Mouse (Mus musculus) embryonic facial prominence, embryonic 12.5 days (tissue): Measurements from ENCODE around the gene Uspl1. TPM values are rescaled to one million over a fixed set of nuclear protein-coding genes. Genes with fewer than 3 reads are reported as not detected.

ENCODE experiments used
- ATAC-seq: fragments of 200-750 bp; cut with Nextera tagmentation; 2 replicates; pipeline ENCODE4 v1.8.0; 2017; ENCODE audit not compliant: insufficient number of reproducible peaks, insufficient read depth, low FRiP score, low TSS enrichment
- H3K27ac ChIP-seq: fragments of 300-500 bp; sonication (generic); 2 replicates; pipeline ENCODE4 v1.5.1; 2016; ENCODE audit warnings: mild to moderate bottlenecking
- H3K27me3 ChIP-seq: fragments of 300-500 bp; sonication (generic); 2 replicates; pipeline ENCODE4 v1.6.1; 2016; ENCODE audit warnings: mild to moderate bottlenecking, moderate library complexity
- H3K36me3 ChIP-seq: fragments of 300-500 bp; sonication (generic); 2 replicates; pipeline ENCODE4 v1.6.1; 2016; ENCODE audit warnings: mild to moderate bottlenecking
- H3K4me1 ChIP-seq: fragments of 300-500 bp; sonication (generic); 2 replicates; pipeline ENCODE4 v1.6.1; 2016
- H3K4me2 ChIP-seq: fragments of 300-500 bp; sonication (generic); replicated peaks from 2 replicates; pipeline ENCODE4 v1.6.1; 2016; ENCODE audit warnings: mild to moderate bottlenecking, moderate library complexity
- H3K4me3 ChIP-seq: fragments of 300-500 bp; sonication (generic); 2 replicates; pipeline ENCODE4 v1.5.1; 2016; ENCODE audit warnings: mild to moderate bottlenecking
- H3K9ac ChIP-seq: fragments of 300-500 bp; sonication (generic); 2 replicates; pipeline ENCODE4 v1.6.1; 2016; ENCODE audit warnings: mild to moderate bottlenecking, moderate library complexity
- H3K9me3 ChIP-seq: fragments of 300-500 bp; sonication (generic); 2 replicates; pipeline ENCODE4 v1.6.1; 2016; ENCODE audit warnings: mild to moderate bottlenecking, moderate library complexity
- WGBS: fragments of 180-500 bp; shearing (Covaris S2); methylation state at CpG from one replicate; pipeline ENCODE4 v1.1.7; 2016; 5-methylcytosine and 5-hydroxymethylcytosine counted together
- polyA plus RNA-seq: library from polyadenylated mRNA; unstranded; fragments of >200 nt; fragmentation: Nextera tagmentation; extraction: Ambion mirVana; gene quantifications from 2 replicates; pipeline ENCODE4 v1.2.1, GENCODE M21; 2016

The Uspl1 gene
- polyA plus RNA-seq, 1 experiment from 2014 or later: 63.9 TPM

GRCm38 (mm10) chr5:149170841-149171588, 13.1 kb upstream of the Uspl1 start:
- Histone ChIP-seq H3K4me3 (no peak overlapping the region), H3K27ac (no peak overlapping the region), H3K4me1 (no peaks in the 10 kb centered on the region), H3K4me2 (no peak overlapping the region), H3K27me3 (no peaks in the 10 kb centered on the region), H3K36me3 (no peaks in the 10 kb centered on the region), H3K9ac (no peak overlapping the region), H3K9me3 (no peaks in the 10 kb centered on the region)
- WGBS: 41% methylated on average over 8 of the region's 8 CpGs
- no peak for ATAC-seq

- H3K4me3 ChIP-seq: no peak overlapping the region
- no peaks in the 10 kb centered on the region for H3K36me3 ChIP-seq
- no peak overlapping the region for H3K4me2 ChIP-seq
- H3K9ac ChIP-seq: no peak overlapping the region
- no peak overlapping the region for H3K27ac ChIP-seq
- ATAC-seq: no peak
- no peaks in the 10 kb centered on the region for H3K9me3 ChIP-seq
- 66% methylated on average over 10 of the region's 10 CpGs for WGBS
- no peaks in the 10 kb centered on the region for H3K4me1 ChIP-seq
- no peaks in the 10 kb centered on the region for H3K27me3 ChIP-seq
These were observed 11.9 kb upstream of the Uspl1 start for GRCm38 (mm10) chr5:149172246-149172645.

GRCm38 (mm10) chr5:149174527-149174926, 9.6 kb upstream of the Uspl1 start:
- ATAC-seq: no peak
- Histone ChIP-seq H3K9me3 (no peaks in the 10 kb centered on the region), H3K36me3 (no peaks in the 10 kb centered on the region), H3K27ac (no peak overlapping the region), H3K9ac (no peak overlapping the region), H3K4me2 (no peak overlapping the region), H3K27me3 (no peaks in the 10 kb centered on the region), H3K4me3 (no peak overlapping the region), H3K4me1 (peaks cover 6% of the 10 kb centered on the region; the same call in 1 of the 2 replicates)
- WGBS: 85% methylated on average over 7 of the region's 7 CpGs

- no peak overlapping the region for H3K27ac ChIP-seq
- H3K36me3 ChIP-seq: no peaks in the 10 kb centered on the region
- H3K4me2 ChIP-seq: no peak overlapping the region
- 87% methylated on average over 6 of the region's 6 CpGs for WGBS
- no peak for ATAC-seq
- H3K27me3 ChIP-seq: no peaks in the 10 kb centered on the region
- no peak overlapping the region for H3K9ac ChIP-seq
- no peaks in the 10 kb centered on the region for H3K9me3 ChIP-seq
- H3K4me3 ChIP-seq: no peak overlapping the region
- peaks cover 6% of the 10 kb centered on the region; the same call in 1 of the 2 replicates for H3K4me1 ChIP-seq
These were observed 8.4 kb upstream of the Uspl1 start for GRCm38 (mm10) chr5:149175736-149176135.

GRCm38 (mm10) chr5:149178095-149178494, 6.1 kb upstream of the Uspl1 start:
- H3K9me3 ChIP-seq: no peaks in the 10 kb centered on the region
- H3K4me1 ChIP-seq: peaks cover 11% of the 10 kb centered on the region
- ATAC-seq: no peak
- no peak overlapping the region for H3K4me2 ChIP-seq
- no peak overlapping the region for H3K4me3 ChIP-seq
- H3K36me3 ChIP-seq: no peaks in the 10 kb centered on the region
- no peak overlapping the region for H3K27ac ChIP-seq
- H3K27me3 ChIP-seq: no peaks in the 10 kb centered on the region
- WGBS: 57% methylated on average over 5 of the region's 5 CpGs
- H3K9ac ChIP-seq: no peak overlapping the region

- Histone ChIP-seq H3K4me2 (no peak overlapping the region), H3K4me1 (peaks cover 11% of the 10 kb centered on the region), H3K9ac (no peak overlapping the region), H3K27ac (no peak overlapping the region), H3K9me3 (no peaks in the 10 kb centered on the region), H3K4me3 (no peak overlapping the region), H3K27me3 (no peaks in the 10 kb centered on the region), H3K36me3 (no peaks in the 10 kb centered on the region)
- no peak for ATAC-seq
- WGBS: 84% methylated on average over 3 of the region's 3 CpGs
These were observed 4.3 kb upstream of the Uspl1 start for GRCm38 (mm10) chr5:149179826-149180225.

GRCm38 (mm10) chr5:149182186-149182870, 1.8 kb upstream of the Uspl1 start:
- no peaks in the 10 kb centered on the region for H3K27me3 ChIP-seq
- no peak overlapping the region for H3K27ac ChIP-seq
- no peak for ATAC-seq
- no peaks in the 10 kb centered on the region for H3K36me3 ChIP-seq
- WGBS: 82% methylated on average over 5 of the region's 5 CpGs
- no peak overlapping the region for H3K4me2 ChIP-seq
- no peak overlapping the region for H3K9ac ChIP-seq
- no peak overlapping the region for H3K4me3 ChIP-seq
- H3K9me3 ChIP-seq: no peaks in the 10 kb centered on the region
- H3K4me1 ChIP-seq: peaks cover 27% of the 10 kb centered on the region

GRCm38 (mm10) chr5:149183122-149183521, 1.0 kb upstream of the Uspl1 start:
- peak overlapping the region; percentile 48 for H3K4me2 ChIP-seq
- peak overlapping the region; percentile 97; the same call in 1 of the 2 replicates for H3K27ac ChIP-seq
- no peak for ATAC-seq
- no peaks in the 10 kb centered on the region for H3K9me3 ChIP-seq
- 59% methylated on average over 1 of the region's 1 CpGs for WGBS
- no peaks in the 10 kb centered on the region for H3K36me3 ChIP-seq
- no peak overlapping the region for H3K9ac ChIP-seq
- peak overlapping the region; percentile 62 for H3K4me3 ChIP-seq
- no peaks in the 10 kb centered on the region for H3K27me3 ChIP-seq
- H3K4me1 ChIP-seq: peaks cover 22% of the 10 kb centered on the region

- no peaks in the 10 kb centered on the region for H3K9me3 ChIP-seq
- no peaks in the 10 kb centered on the region for H3K27me3 ChIP-seq
- WGBS: under 1% methylated on average over 13 of the region's 13 CpGs
- peaks cover 21% of the 10 kb centered on the region for H3K4me1 ChIP-seq
- ATAC-seq: peak; percentile 61; the same call in 1 of the 2 replicates
- H3K4me2 ChIP-seq: peak overlapping the region; percentile 48
- peak overlapping the region; percentile 62 for H3K4me3 ChIP-seq
- peak overlapping the region; percentile 75 for H3K9ac ChIP-seq
- peak overlapping the region; percentile 97 for H3K27ac ChIP-seq
- H3K36me3 ChIP-seq: no peaks in the 10 kb centered on the region
These were observed 438 bp upstream of the Uspl1 start for GRCm38 (mm10) chr5:149183721-149184103.

- ATAC-seq: peak; percentile 1; the same call in 1 of the 2 replicates
- peaks cover 10% of the 10 kb centered on the region for H3K36me3 ChIP-seq
These were observed 665 bp downstream of the Uspl1 start for GRCm38 (mm10) chr5:149184844-149185186.

GRCm38 (mm10) chr5:149185806-149186205, 1.7 kb downstream of the Uspl1 start:
- Histone ChIP-seq H3K4me3 (peak overlapping the region; percentile 62), H3K4me2 (peak overlapping the region; percentile 79), H3K36me3 (peaks cover 19% of the 10 kb centered on the region), H3K27ac (no peak overlapping the region), H3K9me3 (no peaks in the 10 kb centered on the region), H3K4me1 (peaks cover 21% of the 10 kb centered on the region), H3K27me3 (no peaks in the 10 kb centered on the region), H3K9ac (peak overlapping the region; percentile 71; the same call in 1 of the 2 replicates)
- ATAC-seq: no peak
- 74% methylated on average over 3 of the region's 3 CpGs for WGBS

More at GRCm38 (mm10) chr5:149184844-149185186, 665 bp downstream of the Uspl1 start:
- Histone ChIP-seq H3K4me1 (peaks cover 21% of the 10 kb centered on the region), H3K9ac (peak overlapping the region; percentile 71), H3K27me3 (no peaks in the 10 kb centered on the region), H3K9me3 (no peaks in the 10 kb centered on the region), H3K4me3 (peak overlapping the region; percentile 62), H3K4me2 (peak overlapping the region; percentile 79), H3K27ac (peak overlapping the region; percentile 97)
- WGBS: under 1% methylated on average over 20 of the region's 20 CpGs

GRCm38 (mm10) chr5:149190160-149190559, 6.0 kb downstream of the Uspl1 start:
- 97% methylated on average over 1 of the region's 1 CpGs for WGBS
- ATAC-seq: no peak
- no peaks in the 10 kb centered on the region for H3K27me3 ChIP-seq
- H3K4me3 ChIP-seq: no peak overlapping the region
- H3K36me3 ChIP-seq: peaks cover 58% of the 10 kb centered on the region
- H3K9ac ChIP-seq: no peak overlapping the region
- H3K4me1 ChIP-seq: peaks cover 16% of the 10 kb centered on the region
- H3K9me3 ChIP-seq: no peaks in the 10 kb centered on the region
- H3K4me2 ChIP-seq: no peak overlapping the region
- H3K27ac ChIP-seq: no peak overlapping the region
